Mouse (Mus musculus) myocyte (in vitro differentiated cells): ENCODE measurements around the gene Pole3. TPM values are rescaled to one million over a fixed set of nuclear protein-coding genes. Genes with fewer than 3 reads are reported as not detected.

Source experiments
- H3K27me3 ChIP-seq: one replicate; pipeline ENCODE4 v1.6.1; 2011; ENCODE audit not compliant: control insufficient read depth, insufficient read depth, insufficient read length
- H3K36me3 ChIP-seq: one replicate; pipeline ENCODE4 v1.6.1; 2011; ENCODE audit not compliant: control insufficient read depth, insufficient read depth
- H3K4me2 ChIP-seq: one replicate; pipeline ENCODE4 v1.6.1; 2011; ENCODE audit warnings: low read depth, control low read depth
- H3K4me3 ChIP-seq: one replicate; pipeline ENCODE4 v1.5.1; 2011; ENCODE audit warnings: mild to moderate bottlenecking, control low read depth, moderate library complexity
- H3K79me2 ChIP-seq: one replicate; pipeline ENCODE4 v1.6.1; 2011; ENCODE audit not compliant: control insufficient read depth, insufficient read depth
- H3ac ChIP-seq: one replicate; pipeline ENCODE4 v1.6.1; 2011; ENCODE audit not compliant: control insufficient read depth, insufficient read length
- CEBPB ChIP-seq: IDR thresholded peaks from 2 replicates; pipeline ENCODE4 v1.6.1; 2011; ENCODE audit warnings: mild to moderate bottlenecking, moderate library complexity; ENCODE audit not compliant: poor library complexity, insufficient read depth, severe bottlenecking
- E2F4 ChIP-seq: IDR thresholded peaks from one replicate; pipeline ENCODE4 v1.6.1; 2011; ENCODE audit warnings: mild to moderate bottlenecking, control low read depth, moderate library complexity; ENCODE audit not compliant: insufficient read depth
- MAX ChIP-seq: IDR thresholded peaks from one replicate; pipeline ENCODE4 v1.6.1; 2011; ENCODE audit warnings: low read depth, mild to moderate bottlenecking, control low read depth
- MYOD1 ChIP-seq, 3 experiments: IDR thresholded peaks; one replicate each; pipeline ENCODE4 v1.6.1; 2011; ENCODE audit warnings: control low read depth in 2 of 3, low read depth in 2 of 3, mild to moderate bottlenecking in 2 of 3, moderate library complexity in 1 of 3; ENCODE audit not compliant: insufficient read length in 2 of 3, control insufficient read depth in 1 of 3
- MYOG ChIP-seq, 3 experiments: IDR thresholded peaks; one replicate each; pipeline ENCODE4 v1.6.1; 2011; ENCODE audit warnings: control low read depth in 2 of 3, low read depth in 2 of 3, mild to moderate bottlenecking in 2 of 3; ENCODE audit not compliant: insufficient read length in 2 of 3, control insufficient read depth in 1 of 3, insufficient read depth in 1 of 3
- POLR2A ChIP-seq: IDR thresholded peaks from one replicate; pipeline ENCODE4 v1.6.1; 2011; ENCODE audit warnings: low read depth, mild to moderate bottlenecking, control low read depth, moderate library complexity; ENCODE audit not compliant: insufficient read length
- POLR2AphosphoS2 ChIP-seq: IDR thresholded peaks from one replicate; pipeline ENCODE4 v1.6.1; 2011; ENCODE audit warnings: low read depth, control low read depth; ENCODE audit not compliant: insufficient read length
- REST ChIP-seq: IDR thresholded peaks from one replicate; pipeline ENCODE4 v1.6.1; 2011; ENCODE audit warnings: mild to moderate bottlenecking, control low read depth, moderate library complexity; ENCODE audit not compliant: insufficient read depth, insufficient read length
- SRF ChIP-seq: IDR thresholded peaks from one replicate; pipeline ENCODE4 v1.6.1; 2011; ENCODE audit warnings: low read depth; ENCODE audit not compliant: control insufficient read depth, insufficient read length
- TCF12 ChIP-seq: IDR thresholded peaks from one replicate; pipeline ENCODE4 v1.6.1; 2011; ENCODE audit warnings: mild to moderate bottlenecking, control low read depth; ENCODE audit not compliant: poor library complexity, insufficient read depth, severe bottlenecking
- TCF3 ChIP-seq: IDR thresholded peaks from one replicate; pipeline ENCODE4 v1.6.1; 2011; ENCODE audit warnings: low read depth, control low read depth; ENCODE audit not compliant: insufficient read length
- USF1 ChIP-seq: IDR thresholded peaks from one replicate; pipeline ENCODE4 v1.6.1; 2011; ENCODE audit warnings: low read depth, mild to moderate bottlenecking, control low read depth, moderate library complexity
- polyA plus RNA-seq: library from polyadenylated mRNA; unstranded; fragments of >200 nt; fragmentation: generic; extraction: Trizol; gene quantifications from one replicate; pipeline ENCODE4 v1.2.1, GENCODE M21; 2012; ENCODE audit warnings: missing spikeins

Pole3 gene
- polyA plus RNA-seq, 1 experiment, result 37.3 TPM

- no peak for TF ChIP-seq TCF3
- TF ChIP-seq POLR2A, result no peak
- no peak for TF ChIP-seq SRF
- TF ChIP-seq CEBPB, result no peak
- no peak for TF ChIP-seq REST
- TF ChIP-seq TCF12, result no peak
- TF ChIP-seq MYOG (IDR thresholded peaks at IDR 0.05; ENCODE audit: control insufficient read depth in 1 of 3, insufficient read depth in 1 of 3, insufficient read length in 2 of 3, low read depth in 2 of 3), result no peak
- no peak for TF ChIP-seq MAX
- TF ChIP-seq USF1, result no peak
- no peak for TF ChIP-seq MYOD1 (IDR thresholded peaks at IDR 0.05; ENCODE audit: control insufficient read depth in 1 of 3, insufficient read length in 2 of 3, low read depth in 2 of 3)
- TF ChIP-seq POLR2AphosphoS2, result no peak
- no peak for TF ChIP-seq E2F4
- H3K36me3 ChIP-seq, result peaks cover 11% of the 10 kb centered on the region
Observed at GRCm38 (mm10) chr4:62503374-62503970, 21.4 kb downstream of the Pole3 start, which contains the start of gene Hdhd3. Gene Hdhd3, minus strand, starts transcription at chr4:62503467.

GRCm38 (mm10) chr4:62502969-62503368 is 21.9 kb downstream of the Pole3 start:
- Histone ChIP-seq H3K4me3 (peak overlapping the region; percentile 43), H3K36me3 (peaks cover 6% of the 10 kb centered on the region), H3K4me2 (peak overlapping the region; percentile 74), H3ac (no peak overlapping the region), H3K79me2 (no peaks in the 10 kb centered on the region), H3K27me3 (no peaks in the 10 kb centered on the region)
- TF ChIP-seq MYOG (IDR thresholded peaks at IDR 0.05; ENCODE audit: control insufficient read depth in 1 of 3, insufficient read depth in 1 of 3, insufficient read length in 2 of 3, low read depth in 2 of 3) (no peak), E2F4 (no peak), POLR2A (no peak), USF1 (no peak), MYOD1 (IDR thresholded peaks at IDR 0.05; ENCODE audit: control insufficient read depth in 1 of 3, insufficient read length in 2 of 3, low read depth in 2 of 3) (no peak), POLR2AphosphoS2 (no peak), REST (no peak), CEBPB (no peak), TCF12 (no peak), SRF (no peak), MAX (no peak), TCF3 (no peak)

More at GRCm38 (mm10) chr4:62503374-62503970, 21.4 kb downstream of the Pole3 start, which contains the start of gene Hdhd3:
- peak within 1 kb of the TSS; percentile 17 for H3ac ChIP-seq
- H3K4me2 ChIP-seq, result peak within 1 kb of the TSS; percentile 74
- peak within 1 kb of the TSS; percentile 43 for H3K4me3 ChIP-seq
- no peaks in the 10 kb centered on the region for H3K79me2 ChIP-seq
- H3K27me3 ChIP-seq, result no peaks in the 10 kb centered on the region

- Histone ChIP-seq H3K79me2 (no peaks in the 10 kb centered on the region), H3K27me3 (no peaks in the 10 kb centered on the region), H3K4me2 (peak overlapping the region; percentile 74), H3ac (peak overlapping the region; percentile 17), H3K4me3 (peak overlapping the region; percentile 43), H3K36me3 (no peaks in the 10 kb centered on the region)
- TF ChIP-seq E2F4 (peak; percentile 53), TCF12 (no peak), USF1 (peak; percentile 13), MAX (peak; percentile 61), MYOD1 (IDR thresholded peaks at IDR 0.05; ENCODE audit: control insufficient read depth in 1 of 3, insufficient read length in 2 of 3, low read depth in 2 of 3) (no peak), POLR2A (no peak), SRF (no peak), TCF3 (no peak), REST (no peak), POLR2AphosphoS2 (no peak)
Observed at GRCm38 (mm10) chr4:62501964-62502732, 22.7 kb downstream of the Pole3 start.

GRCm38 (mm10) chr4:62501534-62501933 is 23.3 kb downstream of the Pole3 start:
- TF ChIP-seq MAX, result no peak
- no peak for TF ChIP-seq USF1
- no peak for TF ChIP-seq SRF
- TF ChIP-seq REST, result no peak
- TF ChIP-seq TCF3, result no peak
- no peak for TF ChIP-seq POLR2A
- no peak for TF ChIP-seq MYOG (IDR thresholded peaks at IDR 0.05; ENCODE audit: control insufficient read depth in 1 of 3, insufficient read depth in 1 of 3, insufficient read length in 2 of 3, low read depth in 2 of 3)
- no peak for TF ChIP-seq CEBPB
- TF ChIP-seq POLR2AphosphoS2, result no peak
- TF ChIP-seq E2F4, result no peak
- TF ChIP-seq TCF12, result no peak
- TF ChIP-seq MYOD1 (IDR thresholded peaks at IDR 0.05; ENCODE audit: control insufficient read depth in 1 of 3, insufficient read length in 2 of 3, low read depth in 2 of 3), result no peak
- no peaks in the 10 kb centered on the region for H3K36me3 ChIP-seq
- H3K27me3 ChIP-seq, result no peaks in the 10 kb centered on the region
- peak overlapping the region; percentile 17 for H3ac ChIP-seq
- H3K4me2 ChIP-seq, result peak overlapping the region; percentile 74
- H3K79me2 ChIP-seq, result no peaks in the 10 kb centered on the region
- H3K4me3 ChIP-seq, result peak overlapping the region; percentile 43
